22 mouse cellular contexts compared by ENCODE assay signal in genomic region chr4:135730951-135731350, GRCm38 (mm10). TPM values are rescaled to one million over a fixed set of nuclear protein-coding genes. Genes with fewer than 3 reads are reported as not detected.
"Had no signal": no experiment of that assay in that cellular context is flagged by ENCODE, and none has a peak within 500 bp of the region (broad histone marks: within the 10 kb centered on the region; RNA-seq: fewer than 3 reads in every experiment).

No protein-coding gene starts in this region.

- H3K4me3 ChIP-seq: kidney, embryonic 15.5 days; limb, embryonic 15.5 days; megakaryocyte, embryonic 14.5 days; midbrain, embryonic 12.5 days; midbrain, embryonic 15.5 days; neural tube, embryonic 13.5 days had no signal

- H3K36me3 ChIP-seq: kidney, embryonic 15.5 days; limb, embryonic 15.5 days; midbrain, embryonic 12.5 days; midbrain, embryonic 15.5 days; neural tube, embryonic 13.5 days had no signal

- H3K4me2 ChIP-seq: kidney, embryonic 15.5 days; limb, embryonic 15.5 days; liver, embryonic 11.5 days; lung, embryonic 14.5 days; midbrain, embryonic 12.5 days; midbrain, embryonic 15.5 days; neural tube, embryonic 13.5 days had no signal

- ATAC-seq: liver, postnatal 0 days; lung, postnatal 0 days; midbrain, embryonic 15.5 days had no signal

- DNase-seq: kidney, adult 11 months; kidney, adult 8-10 months; kidney, postnatal 14 days; kidney, postnatal 4 days; liver, postnatal 0 days; lung, embryonic 14.5 days; lung, postnatal 36 days; retina, postnatal 1 day; thymus, postnatal 25 days had no signal

- H3K9me3 ChIP-seq: kidney, embryonic 15.5 days; limb, embryonic 15.5 days; midbrain, embryonic 15.5 days had no signal

- H3K9ac ChIP-seq: kidney, embryonic 15.5 days; limb, embryonic 15.5 days; liver, embryonic 14.5 days; liver, postnatal 0 days; lung, embryonic 14.5 days; midbrain, embryonic 12.5 days; midbrain, embryonic 15.5 days; neural tube, embryonic 13.5 days had no signal

- H3K27me3 ChIP-seq: kidney, embryonic 15.5 days; limb, embryonic 15.5 days; midbrain, embryonic 15.5 days; neural tube, embryonic 13.5 days had no signal

- H3K4me1 ChIP-seq: midbrain, embryonic 12.5 days; midbrain, embryonic 15.5 days; neural tube, embryonic 13.5 days had no signal

- H3K27ac ChIP-seq: kidney, embryonic 15.5 days; limb, embryonic 15.5 days; liver, embryonic 14.5 days; midbrain, embryonic 12.5 days; midbrain, embryonic 15.5 days; neural tube, embryonic 13.5 days had no signal

RNA-seq across cellular contexts. Expression of gene Il22ra1, which starts 3.0 kb away (rescaled TPM):
- total RNA-seq: layer of hippocampus, adult 18-20 months; neutrophil, adult 5-6 weeks had no signal
- polyA plus RNA-seq: limb, embryonic 11.5 days; lung, embryonic 14.5 days; lung, postnatal 0 days; midbrain, embryonic 12.5 days; midbrain, embryonic 15.5 days; neural tube, embryonic 13.5 days; thymus, postnatal 0 days had no signal

RNA-seq across cellular contexts. Expression of gene Myom3, which starts 28.6 kb away (rescaled TPM):
- polyA plus RNA-seq: lung, embryonic 14.5 days had no signal
